Mouse (Mus musculus) layer of hippocampus, adult 11-12 months (tissue): ENCODE results near the gene Gm3278.
"Not testable (repeated sequence)": the region's sequence is repeated elsewhere in the genome, so short reads cannot be mapped to it uniquely, and the experiment has no call there.

ENCODE experiments used
- DNase-seq: peaks from one replicate; pipeline ENCODE4 v3.0.0; 2022; ENCODE audit warnings: low spot score

Gene Gm3278

GRCm38 (mm10) chr14:4892116-4892515 lies at the start of gene Gm3278:
TSS of gene Gm3278 (plus strand) at chr14:4892416.
- DNase-seq = not testable (repeated sequence)

- not testable (repeated sequence) for DNase-seq
Measured at GRCm38 (mm10) chr14:4855299-4855980, 36.8 kb upstream of the Gm3278 start, which contains the start of gene Gm3264. TSS of gene Gm3264 (plus strand) at chr14:4855576.
